Mouse (Mus musculus): Measurements from ENCODE around the gene Tbl3.

GRCm38 (mm10) chr17:24676187-24676586 is 31.3 kb downstream of the Tbl3 start:
- TF ChIP-seq CTCF (conservative IDR thresholded peaks at IDR 0.05; ENCODE audit: low read length) (peak; percentile 56), NANOG (IDR thresholded peaks at IDR 0.05; ENCODE audit: borderline replicate concordance, low read length) (no peak), POU5F1 (IDR thresholded peaks at IDR 0.05; ENCODE audit: borderline replicate concordance, low read length) (no peak)
